Mouse (Mus musculus) small intestine, adult 2 months (tissue): ENCODE measurements at regions not wholly inside any gene's neighbourhood (a gene's known extent, or its start where the extent isn't known, plus 50 kb on each side); places are given as distances from the start of the nearest gene placed in this dataset.

Source experiments
- H3K27ac ChIP-seq: fragments of 200-500 bp; 2 replicates; pipeline ENCODE4 v1.5.1; 2012; ENCODE audit warnings: low read depth, low read length, control low read depth, inconsistent platforms; ENCODE audit not compliant: insufficient read depth
- H3K27me3 ChIP-seq: fragments of 200-500 bp; 2 replicates; pipeline ENCODE4 v1.6.1; 2012; ENCODE audit warnings: mild to moderate bottlenecking, moderate library complexity, low read length, inconsistent platforms; ENCODE audit not compliant: control insufficient read depth, insufficient read depth
- H3K36me3 ChIP-seq: fragments of 200-500 bp; 2 replicates; pipeline ENCODE4 v1.6.1; 2012; ENCODE audit warnings: mild to moderate bottlenecking, low read length, control low read depth, inconsistent platforms; ENCODE audit not compliant: control insufficient read depth, insufficient read depth
- H3K4me1 ChIP-seq: fragments of 200-500 bp; 2 replicates; pipeline ENCODE4 v1.6.1; 2012; ENCODE audit warnings: low read length, inconsistent platforms, mixed read lengths; ENCODE audit not compliant: control insufficient read depth, insufficient read depth, insufficient read length
- H3K4me3 ChIP-seq: fragments of 200-500 bp; 2 replicates; pipeline ENCODE4 v1.5.1; 2012; ENCODE audit warnings: low read depth, mild to moderate bottlenecking, control low read depth, inconsistent platforms, low read length, moderate library complexity
- CTCF ChIP-seq: fragments of 200-500 bp; IDR thresholded peaks from 2 replicates; pipeline ENCODE4 v1.5.1; 2012; ENCODE audit warnings: low read depth, mild to moderate bottlenecking, control low read depth, inconsistent platforms, low read length, moderate library complexity, mixed read lengths; ENCODE audit not compliant: insufficient replicate concordance, insufficient read length; ENCODE audit errors: extremely low read depth
- POLR2A ChIP-seq: fragments of 200-500 bp; IDR thresholded peaks from 2 replicates; pipeline ENCODE4 v1.6.1; 2012; ENCODE audit warnings: low read depth, mild to moderate bottlenecking, control low read depth, inconsistent platforms, low read length, moderate library complexity
- WGBS: fragments of 180-500 bp; shearing (Covaris S2); methylation state at CpG from one replicate; pipeline ENCODE4 v1.1.7; 2018; 5-methylcytosine and 5-hydroxymethylcytosine counted together

DNA sequence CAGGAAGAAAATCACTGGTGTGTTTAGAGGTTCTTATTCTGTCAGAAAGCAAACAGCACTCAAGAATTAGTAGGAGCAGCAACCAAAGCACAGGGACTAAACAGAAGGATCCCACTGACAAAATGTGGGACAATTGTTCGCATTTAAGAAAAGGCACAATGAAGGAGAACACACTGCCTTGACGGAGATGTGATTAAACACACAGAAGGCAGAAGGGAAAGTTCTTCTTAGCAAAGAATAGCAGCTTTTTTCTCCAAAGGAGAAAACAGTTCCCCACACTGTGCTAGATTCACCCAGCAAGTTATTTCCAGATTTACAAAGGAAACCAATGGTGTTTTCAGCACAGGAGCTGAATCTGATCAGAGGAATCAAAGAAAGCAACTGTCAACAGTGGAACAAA, 316.5 kb downstream of the Nsun3 start:
- no peaks in the 10 kb centered on the region for H3K4me1 ChIP-seq
- H3K4me3 ChIP-seq, result no peak overlapping the region
- no peaks in the 10 kb centered on the region for H3K27me3 ChIP-seq
- 72% methylated on average over 2 of the region's 2 CpGs for WGBS
- no peak for TF ChIP-seq POLR2A
- no peak for TF ChIP-seq CTCF
- no peak overlapping the region for H3K27ac ChIP-seq
- no peaks in the 10 kb centered on the region for H3K36me3 ChIP-seq

DNA sequence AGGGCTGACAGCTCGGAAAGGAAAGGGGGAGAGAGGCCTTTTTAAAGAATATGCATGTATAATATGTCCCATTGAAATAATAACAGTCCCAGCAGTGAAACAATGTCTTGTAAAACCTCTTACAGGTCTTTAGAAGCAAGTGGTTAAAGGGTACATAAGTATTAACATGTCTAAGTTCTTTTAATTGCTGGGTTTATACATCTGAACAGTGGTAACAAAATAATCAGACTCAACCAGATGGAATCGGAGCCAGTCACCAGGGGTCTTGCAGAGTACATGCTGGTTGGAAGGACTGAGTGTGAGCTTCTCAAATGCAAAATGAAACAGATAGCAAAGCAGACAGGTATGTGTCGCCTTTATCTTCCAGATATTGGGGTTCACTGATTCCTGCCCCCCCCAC, 317.3 kb downstream of the Nsun3 start:
- WGBS, result 56% methylated on average over 3 of the region's 3 CpGs
- Histone ChIP-seq H3K36me3 (no peaks in the 10 kb centered on the region), H3K27me3 (no peaks in the 10 kb centered on the region), H3K4me1 (no peaks in the 10 kb centered on the region), H3K4me3 (no peak overlapping the region), H3K27ac (no peak overlapping the region)
- no peak for TF ChIP-seq POLR2A
- no peak for TF ChIP-seq CTCF

DNA sequence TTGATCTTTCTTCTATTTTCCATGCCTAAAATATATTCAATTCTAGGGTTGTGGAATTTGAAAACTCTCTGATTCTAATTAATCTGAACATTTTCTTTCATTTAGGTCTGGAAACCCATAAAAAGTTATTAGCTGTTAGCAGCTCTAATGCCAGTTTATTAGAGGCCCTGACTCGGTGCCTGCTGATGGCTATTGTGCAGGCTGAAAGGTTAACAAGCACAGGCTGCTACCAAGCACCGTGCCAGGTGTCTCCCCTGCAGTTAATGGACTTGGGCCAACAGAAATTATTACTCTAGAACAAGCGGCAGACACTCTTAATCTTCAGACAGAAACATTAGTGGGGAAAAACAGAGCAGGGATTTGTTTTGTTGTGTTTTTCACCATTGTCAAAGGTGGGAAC, 317.8 kb downstream of the Nsun3 start:
- H3K27ac ChIP-seq, result no peak overlapping the region
- H3K4me3 ChIP-seq, result no peak overlapping the region
- no peaks in the 10 kb centered on the region for H3K4me1 ChIP-seq
- no peaks in the 10 kb centered on the region for H3K27me3 ChIP-seq
- 43% methylated on average over 3 of the region's 3 CpGs for WGBS
- no peaks in the 10 kb centered on the region for H3K36me3 ChIP-seq
- TF ChIP-seq CTCF, result no peak
- no peak for TF ChIP-seq POLR2A

DNA sequence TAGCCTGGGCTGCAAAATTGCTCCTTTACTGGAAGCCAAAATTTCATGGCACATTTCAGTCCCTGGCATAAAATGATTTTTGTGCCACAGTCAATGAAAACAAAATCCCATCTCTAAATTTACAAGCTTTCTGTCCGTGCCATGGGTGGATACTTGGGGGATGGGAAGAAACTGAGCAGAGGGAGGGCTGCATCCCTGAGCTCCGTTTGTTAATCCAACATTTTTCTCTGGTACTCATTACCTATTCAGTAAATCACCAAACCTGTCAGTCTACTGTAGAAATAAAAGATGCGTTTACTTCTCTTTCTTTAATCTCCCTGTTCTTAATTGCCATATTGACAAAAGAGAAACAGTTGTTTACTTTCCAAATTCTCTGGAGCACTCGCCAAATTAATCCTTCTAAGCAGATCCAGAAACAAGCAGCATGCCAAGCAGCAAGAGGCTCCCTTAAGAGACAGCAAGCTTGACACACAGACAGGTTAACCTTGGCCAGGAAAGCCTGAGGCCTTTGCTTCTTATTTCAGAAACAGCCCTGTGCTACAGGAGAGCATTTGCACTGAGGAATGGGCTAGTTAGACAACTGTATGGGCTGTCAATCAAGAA, 326.6 kb downstream of the Nsun3 start:
- TF ChIP-seq POLR2A (no peak), CTCF (no peak)
- Histone ChIP-seq H3K4me1 (no peaks in the 10 kb centered on the region), H3K27me3 (no peaks in the 10 kb centered on the region), H3K4me3 (no peak overlapping the region), H3K27ac (no peak overlapping the region), H3K36me3 (no peaks in the 10 kb centered on the region)
- WGBS, result 20% methylated on average over 4 of the region's 4 CpGs

DNA sequence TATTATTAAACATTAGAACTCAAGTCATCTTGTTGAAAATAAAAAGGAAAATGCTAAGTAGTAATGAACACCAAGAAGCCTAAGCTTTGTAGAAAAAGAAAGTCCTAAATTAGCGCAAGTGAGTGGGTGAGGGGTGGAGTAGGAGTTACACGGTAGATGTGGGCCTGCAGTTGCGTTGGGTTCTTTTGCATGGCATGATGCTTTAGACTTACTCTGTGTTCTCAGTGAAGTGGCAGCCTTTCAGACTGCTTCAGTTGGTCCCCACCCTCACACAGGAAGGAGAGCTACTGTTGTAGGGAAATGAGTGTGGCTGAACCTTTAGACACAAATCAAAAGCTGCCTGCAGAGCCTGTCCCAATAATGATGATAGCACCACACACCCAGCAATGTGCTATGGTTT, 336.9 kb downstream of the Nsun3 start:
- Histone ChIP-seq H3K27me3 (no peaks in the 10 kb centered on the region), H3K4me3 (no peak overlapping the region), H3K27ac (no peak overlapping the region), H3K4me1 (no peaks in the 10 kb centered on the region), H3K36me3 (no peaks in the 10 kb centered on the region)
- WGBS, result 86% methylated on average over 3 of the region's 3 CpGs
- TF ChIP-seq CTCF (no peak), POLR2A (no peak)

DNA sequence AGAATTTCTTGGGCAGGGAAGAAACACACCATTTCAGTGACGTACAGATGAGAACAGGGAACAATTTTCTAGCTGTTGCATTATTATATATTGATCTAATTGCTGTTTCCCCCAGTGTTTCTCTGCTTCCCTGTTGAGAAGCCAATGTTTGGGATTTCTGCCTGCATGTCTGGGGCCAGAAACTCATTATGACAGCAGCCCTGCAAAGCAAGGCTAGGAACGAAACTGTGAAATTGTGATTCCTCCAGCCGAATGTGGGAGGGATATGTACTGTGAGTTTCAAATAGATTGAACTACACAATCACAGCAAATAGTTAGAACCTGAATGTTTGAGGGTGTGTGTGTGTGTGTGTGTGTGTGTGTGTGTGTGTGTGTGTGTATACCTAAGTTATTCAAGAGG, 339.2 kb downstream of the Nsun3 start:
- no peak overlapping the region for H3K27ac ChIP-seq
- WGBS, result 78% methylated on average over 3 of the region's 3 CpGs

DNA sequence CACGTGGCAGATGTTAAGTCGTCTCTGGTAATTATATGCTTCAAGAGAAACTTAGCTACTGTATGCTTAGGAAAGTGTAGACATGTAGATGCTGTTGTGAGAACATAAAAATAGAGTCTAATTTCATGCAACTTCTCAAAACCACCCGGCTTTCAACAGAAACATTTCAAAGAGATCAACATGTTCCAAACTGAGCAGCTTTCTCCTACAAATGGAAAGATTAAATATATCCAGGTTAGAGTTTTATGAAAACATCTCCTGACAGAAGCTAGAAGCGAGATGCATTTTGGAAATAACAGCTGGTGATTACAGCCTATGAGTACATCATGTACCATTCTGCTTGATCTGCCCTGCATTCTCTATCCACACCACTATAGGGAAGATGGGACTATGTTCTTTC, 345.4 kb downstream of the Nsun3 start:
- 71% methylated on average over 4 of the region's 4 CpGs for WGBS
- no peak overlapping the region for H3K4me3 ChIP-seq
- no peaks in the 10 kb centered on the region for H3K36me3 ChIP-seq
- H3K4me1 ChIP-seq, result no peaks in the 10 kb centered on the region
- TF ChIP-seq POLR2A (no peak), CTCF (no peak)
- no peak overlapping the region for H3K27ac ChIP-seq
- no peaks in the 10 kb centered on the region for H3K27me3 ChIP-seq

More for the DNA sequence above, 339.2 kb downstream of the Nsun3 start:
- Histone ChIP-seq H3K4me1 (no peaks in the 10 kb centered on the region), H3K4me3 (no peak overlapping the region), H3K27me3 (no peaks in the 10 kb centered on the region), H3K36me3 (no peaks in the 10 kb centered on the region)
- no peak for TF ChIP-seq CTCF
